Mouse (Mus musculus) MEL-GATA-1-ER (cell line): ENCODE measurements around the gene Polk.
A peak's percentile ranks its signal among the peaks of the same experiment; 100 is the strongest.

ENCODE experiments used
- DNase-seq: peaks from one replicate; pipeline ENCODE4 v3.0.0-alpha.2; 2012; ENCODE audit warnings: low read depth; ENCODE audit errors: extremely low read depth

Gene Polk

DNA sequence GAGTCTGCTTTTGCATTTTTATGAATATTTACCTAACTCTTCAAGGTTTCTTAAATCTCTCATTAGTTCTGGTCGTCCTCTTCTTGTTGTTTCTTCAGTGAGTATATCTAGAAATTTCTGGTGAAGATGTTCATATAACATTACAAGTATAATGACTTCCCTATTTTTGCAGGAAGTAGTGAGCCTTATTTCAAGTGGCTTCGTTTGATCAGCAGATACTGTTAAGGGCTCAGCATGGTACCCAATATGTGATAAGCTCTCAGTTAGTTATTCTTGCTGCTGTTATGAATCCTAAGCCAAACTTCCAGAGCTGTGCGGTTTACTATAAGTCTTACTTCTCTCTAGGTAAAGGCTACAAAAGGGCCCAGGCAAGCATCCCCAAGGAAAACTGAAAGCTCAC is 12.8 kb downstream of the Polk start:
- DNase-seq, result peak; percentile 29

DNA sequence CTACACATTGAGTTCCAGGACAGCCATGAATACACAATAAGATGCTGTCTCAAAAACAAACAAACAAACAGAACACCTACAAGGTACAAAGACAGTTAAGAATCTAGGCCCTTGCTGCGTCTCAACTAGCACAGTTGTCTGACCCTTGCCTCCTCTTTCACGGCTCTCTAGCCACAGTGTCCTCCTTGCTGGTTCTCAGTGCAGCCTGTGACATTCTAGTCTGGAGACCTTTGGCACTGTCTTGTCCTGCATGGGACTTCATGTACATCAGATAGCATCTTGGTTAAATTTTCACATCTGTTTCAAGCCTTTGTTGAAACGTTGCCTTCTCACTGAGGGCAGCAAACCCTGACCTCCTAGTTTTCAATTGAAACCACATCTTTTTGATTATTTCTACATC is 13.6 kb downstream of the Polk start:
- no peak for DNase-seq

- no peak for DNase-seq
Measured at GRCm38 (mm10) chr13:96527856-96528255, 14.5 kb downstream of the Polk start.

DNA sequence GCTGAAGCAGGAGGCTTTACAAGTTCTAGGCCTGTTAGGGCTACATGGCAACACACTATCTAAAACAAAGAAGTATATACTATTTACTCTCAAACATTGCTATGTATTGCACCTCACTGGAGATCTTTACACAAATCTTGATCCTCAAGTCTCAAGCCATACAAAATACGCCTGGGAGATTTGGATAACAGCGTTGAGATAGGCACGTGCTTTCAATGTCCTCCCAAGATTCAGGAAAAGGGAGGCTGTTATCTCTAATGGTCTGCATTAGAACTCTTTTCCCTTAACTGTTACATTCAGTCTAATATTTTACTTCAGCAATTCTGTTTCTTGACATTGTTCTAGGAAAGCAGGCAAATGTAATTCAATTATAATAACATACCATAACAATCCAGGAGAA is 15.4 kb downstream of the Polk start:
- DNase-seq, result no peak

DNA sequence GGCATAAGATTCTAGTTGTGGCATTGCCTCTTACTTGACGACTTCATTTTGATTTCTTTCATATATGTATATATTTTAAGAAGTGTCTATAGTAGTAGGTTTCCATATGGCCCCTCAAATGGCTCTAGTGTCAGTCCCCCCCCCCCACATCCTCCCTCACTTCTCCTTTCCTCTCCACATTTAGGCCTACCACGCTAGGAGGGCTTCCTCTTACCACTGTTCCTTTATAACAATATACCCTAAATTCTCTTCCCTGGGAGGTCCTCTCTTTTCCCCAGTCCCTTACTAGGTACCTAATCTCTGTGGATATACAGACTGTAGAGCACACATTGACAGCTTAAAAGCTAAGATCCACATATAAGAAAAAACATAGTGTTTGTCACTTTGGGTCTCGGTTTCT is 21.1 kb downstream of the Polk start:
- DNase-seq, result no peak

- DNase-seq, result no peak
Measured at GRCm38 (mm10) chr13:96517335-96517734, 25.0 kb downstream of the Polk start.

DNA sequence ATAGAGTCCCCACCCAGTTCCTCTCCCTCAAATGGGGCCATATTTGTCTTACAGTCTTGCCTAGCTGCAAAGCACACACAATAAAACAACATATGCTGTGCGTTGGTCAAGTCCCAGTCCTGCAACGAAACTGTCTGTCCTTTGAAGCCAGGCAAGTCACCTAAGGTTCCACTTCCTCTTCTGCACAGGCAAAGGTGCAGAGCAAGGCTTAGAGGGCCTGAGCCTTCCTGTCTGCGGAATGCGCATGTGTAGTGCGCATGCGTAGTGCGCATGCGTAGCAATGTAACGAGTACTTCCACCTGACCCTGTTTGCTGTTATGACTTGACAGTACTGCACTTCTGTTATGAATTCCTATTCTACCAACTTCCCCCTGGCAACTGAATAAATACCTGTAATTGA is 26.1 kb downstream of the Polk start:
- DNase-seq, result no peak

DNA sequence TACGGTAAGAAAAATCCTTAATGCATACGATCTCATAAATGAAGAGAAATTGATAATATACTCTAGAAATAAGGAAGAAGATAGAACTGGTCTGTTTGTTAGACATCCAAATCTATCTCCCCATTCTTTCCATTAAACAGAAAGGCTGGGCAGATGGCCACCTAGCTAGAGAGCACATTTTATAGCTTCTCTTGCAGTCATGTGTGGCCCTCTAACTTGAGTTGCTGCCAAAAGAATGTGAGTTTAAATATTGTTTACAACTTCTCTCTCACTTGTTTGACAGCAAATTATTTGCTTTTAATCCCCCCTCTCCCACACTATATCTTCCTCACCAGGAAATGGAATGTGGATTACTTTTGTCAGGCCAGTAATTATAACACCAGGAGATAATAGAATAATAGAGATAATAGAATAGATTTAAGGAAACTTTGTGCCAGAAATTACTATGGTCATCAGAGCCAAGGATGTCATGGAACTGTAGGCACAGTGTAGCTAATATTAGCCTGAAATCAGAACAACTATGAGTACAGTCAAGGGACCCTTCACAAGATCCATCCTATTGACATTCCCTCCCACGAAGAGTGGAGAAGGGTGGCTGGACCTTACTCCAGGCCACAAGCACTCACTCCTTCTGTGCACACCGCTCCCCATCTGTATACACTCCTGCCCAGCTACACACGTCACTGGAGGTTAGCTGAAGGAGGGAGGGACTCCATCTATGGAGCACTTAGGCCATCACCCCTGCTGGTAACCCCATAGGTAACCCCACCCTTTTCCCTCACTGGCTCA is 28.0 kb downstream of the Polk start:
- DNase-seq, result no peak

DNA sequence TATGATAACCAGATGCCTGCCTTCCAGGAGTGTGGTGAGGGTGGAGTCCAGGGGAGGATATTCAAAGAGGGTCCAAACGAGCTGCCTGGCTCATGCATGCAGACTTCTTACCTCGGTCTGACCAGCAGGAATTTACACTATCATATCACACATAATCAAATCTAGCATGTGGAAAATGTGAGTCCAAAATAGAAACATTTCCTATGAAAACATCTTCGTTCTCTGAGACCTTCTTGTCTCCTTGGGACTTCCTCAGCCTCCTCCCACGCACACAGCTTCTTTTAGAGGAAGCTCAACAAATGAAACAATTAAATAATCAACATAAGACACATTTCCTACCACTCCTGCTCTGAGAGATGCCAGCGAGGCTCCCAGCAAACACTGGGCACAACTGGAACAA is 30.5 kb downstream of the Polk start:
- DNase-seq, result no peak

DNA sequence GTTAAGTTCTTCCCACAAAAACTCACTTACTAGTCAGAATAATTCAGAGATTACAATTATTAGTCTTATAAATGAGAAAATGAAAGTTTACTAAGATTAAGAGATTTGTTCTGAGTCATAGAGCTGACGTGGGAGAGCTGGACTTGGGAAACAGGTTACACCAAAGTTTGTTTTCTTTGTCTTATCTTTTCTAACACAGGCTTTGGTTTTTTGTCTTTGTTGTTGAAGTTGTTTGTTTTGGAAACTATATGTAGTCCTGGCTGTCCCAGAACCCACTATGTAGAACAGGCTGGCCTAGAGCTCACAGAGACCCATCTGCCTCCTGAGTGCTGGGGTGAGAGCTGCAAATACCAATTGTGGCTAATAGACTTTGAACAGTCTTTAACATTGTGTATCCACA is 31.1 kb downstream of the Polk start:
- DNase-seq, result no peak

GRCm38 (mm10) chr13:96510635-96511034 is 31.7 kb downstream of the Polk start:
- peak; percentile 31 for DNase-seq

DNA sequence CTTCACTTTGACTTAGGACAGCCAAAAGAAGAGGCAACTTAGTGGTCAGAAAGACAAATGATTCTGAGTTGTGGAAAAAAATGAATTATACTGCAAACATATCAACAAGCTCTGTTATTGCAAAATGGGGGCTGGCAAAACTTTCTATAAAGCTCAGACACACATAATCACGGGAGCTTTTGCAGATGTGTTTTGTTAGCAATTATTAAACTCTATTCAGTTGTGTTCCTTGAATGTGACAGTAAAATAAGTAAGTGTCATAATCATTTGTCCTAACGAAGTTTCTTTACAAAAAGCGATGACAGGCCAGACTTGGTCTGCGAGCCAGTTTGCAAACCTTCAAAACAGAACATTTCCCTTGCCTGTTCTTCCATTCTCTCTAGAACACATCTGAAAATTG is 34.8 kb downstream of the Polk start:
- DNase-seq, result no peak

DNA sequence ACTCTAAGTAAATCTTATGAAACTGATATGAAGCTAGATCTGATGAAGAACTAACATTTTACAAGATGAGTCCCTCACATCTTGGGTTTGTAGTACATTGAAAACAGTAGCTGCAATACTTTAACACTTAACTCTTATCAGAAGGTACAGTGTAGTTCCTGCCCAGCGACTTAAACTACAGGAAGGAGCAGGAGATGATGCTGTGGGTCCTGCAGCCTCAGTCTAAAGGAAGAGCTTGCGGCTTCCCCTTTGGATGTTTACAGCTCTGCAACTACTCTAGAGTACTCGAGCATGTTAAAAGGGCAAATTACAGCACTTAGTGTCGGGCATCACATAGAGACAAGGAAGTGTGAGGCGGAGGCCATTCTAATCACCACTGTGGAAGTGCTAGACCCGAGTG is 36.1 kb downstream of the Polk start:
- DNase-seq, result no peak

GRCm38 (mm10) chr13:96505661-96506060 is 36.7 kb downstream of the Polk start:
- no peak for DNase-seq

GRCm38 (mm10) chr13:96499891-96500290 is 42.5 kb downstream of the Polk start:
- no peak for DNase-seq

GRCm38 (mm10) chr13:96496630-96497029 is 45.7 kb downstream of the Polk start:
- DNase-seq, result no peak

DNA sequence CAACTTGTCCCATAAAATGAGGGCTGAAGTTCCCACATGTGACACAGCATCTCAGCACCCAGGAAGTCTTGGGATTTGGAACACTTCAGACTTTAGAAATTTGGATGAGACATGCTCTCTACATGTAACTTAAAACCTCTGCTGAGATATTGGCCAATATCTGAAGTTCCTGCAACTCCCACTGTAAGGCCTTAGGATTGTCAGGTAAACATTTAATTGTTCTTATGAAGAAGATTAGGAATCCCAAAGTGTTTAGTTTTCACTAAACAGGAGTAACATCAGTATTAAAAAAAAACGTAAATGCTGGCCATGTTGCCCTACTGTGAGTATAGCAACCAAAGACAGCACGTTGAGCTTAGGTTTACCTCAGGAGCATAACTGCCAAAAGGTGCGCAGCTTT is 51.9 kb downstream of the Polk start, which contains the start of gene Gm17622:
TSS of gene Gm17622 (plus strand) at position 301 of the 400 bp plus-strand sequence.
- no peak for DNase-seq

DNA sequence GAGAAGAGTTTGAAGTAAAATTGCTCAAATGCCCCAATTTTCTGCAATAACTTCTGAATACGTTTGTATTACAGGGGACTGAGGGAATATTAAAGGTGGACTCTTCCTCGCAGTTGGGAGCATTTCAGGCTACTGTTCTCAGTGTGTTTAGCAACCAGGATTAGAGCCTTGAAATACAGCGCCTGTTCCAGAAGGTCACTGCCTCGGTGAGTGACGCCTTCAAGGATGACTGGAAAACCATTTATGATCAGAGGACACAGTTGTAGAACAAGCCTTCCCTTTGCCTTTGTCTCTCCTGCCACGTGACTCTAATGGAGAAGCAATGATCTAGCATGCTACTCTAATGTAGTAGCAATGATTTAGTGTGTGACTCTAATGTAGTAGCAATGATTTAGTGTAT is 54.4 kb downstream of the Polk start:
- no peak for DNase-seq

GRCm38 (mm10) chr13:96487230-96487629 is 55.1 kb downstream of the Polk start:
- DNase-seq, result no peak

DNA sequence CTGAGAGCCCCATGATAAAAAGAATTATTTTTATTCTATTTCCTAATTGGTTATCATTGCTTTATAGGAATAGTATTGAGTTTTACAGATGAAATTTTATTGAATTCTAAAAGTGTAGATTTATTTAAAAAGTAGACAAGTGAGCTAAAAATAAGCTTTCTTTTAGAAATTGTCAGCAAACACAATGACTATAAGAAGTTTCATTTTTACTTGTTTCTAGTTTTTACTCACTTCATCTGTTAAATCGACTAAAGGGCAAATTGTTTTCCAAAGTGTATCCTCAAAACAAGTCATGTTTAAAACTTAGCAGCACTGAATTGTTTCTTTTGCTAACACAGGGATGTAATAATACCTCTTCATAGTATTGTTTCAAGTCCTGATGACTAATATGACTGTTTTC is 63.4 kb downstream of the Polk start:
- DNase-seq, result no peak

DNA sequence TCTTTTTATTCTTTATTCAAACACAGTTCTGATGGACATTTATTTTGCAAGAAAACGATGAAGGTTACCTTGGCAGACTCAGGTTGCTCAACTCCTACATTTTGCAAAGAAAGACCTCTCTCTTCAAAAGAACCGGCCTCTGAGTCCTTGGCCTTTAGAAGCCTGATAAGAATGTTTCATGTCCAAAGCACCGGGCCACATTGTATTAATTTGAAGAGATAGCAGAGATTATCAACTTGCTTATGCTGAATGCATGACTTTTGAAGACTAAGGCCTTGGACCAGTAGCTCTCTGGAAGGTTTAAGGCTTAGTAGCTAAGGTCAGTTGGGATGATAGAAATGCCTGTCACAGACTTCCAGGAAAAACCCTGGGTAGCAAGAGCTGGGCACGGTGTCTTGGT is 65.2 kb downstream of the Polk start:
- DNase-seq, result no peak

DNA sequence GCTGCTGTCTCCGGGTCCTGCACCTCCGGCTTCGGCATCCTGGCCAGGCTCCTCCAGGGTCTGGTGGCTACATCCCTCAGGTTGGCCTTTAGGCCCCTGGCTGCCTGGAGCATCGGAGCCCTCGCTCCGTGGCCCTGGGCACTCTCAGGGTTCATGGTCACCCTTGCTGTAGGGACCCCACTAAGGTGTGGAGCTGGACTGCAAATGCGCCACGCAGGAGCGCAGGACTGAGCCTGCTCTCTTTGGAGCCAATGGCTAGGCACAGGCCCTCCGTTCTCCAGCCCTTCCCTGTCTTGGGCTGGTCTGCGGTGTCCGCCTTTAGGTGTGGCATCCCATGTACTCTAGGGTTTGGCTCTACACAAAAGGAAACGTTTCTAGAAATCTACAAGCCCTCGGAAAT is 71.4 kb downstream of the Polk start, which contains the start of gene Ankdd1b:
TSS of gene Ankdd1b (minus strand) at position 242 of the 400 bp plus-strand sequence.
- no peak for DNase-seq

- no peak for DNase-seq
Measured at GRCm38 (mm10) chr13:96470556-96470955, 71.8 kb downstream of the Polk start.
